Mouse (Mus musculus) retina, postnatal 1 day (tissue): ENCODE measurements around the gene Ezr.

ENCODE experiments used
- DNase-seq: peaks from one replicate; pipeline ENCODE4 v3.0.0-alpha.2; 2012

Gene Ezr

GRCm38 (mm10) chr17:6789103-6789502 is 6.5 kb upstream of the Ezr start:
- no peak for DNase-seq

GRCm38 (mm10) chr17:6787241-6787640 is 4.7 kb upstream of the Ezr start:
- DNase-seq: no peak

GRCm38 (mm10) chr17:6783756-6784357 is 1.3 kb upstream of the Ezr start:
- peak; percentile 61 for DNase-seq

- peak; percentile 75 for DNase-seq
Measured at GRCm38 (mm10) chr17:6783006-6783661, 550 bp upstream of the Ezr start.

GRCm38 (mm10) chr17:6782033-6782526 is 504 bp downstream of the Ezr start:
- peak; percentile 37 for DNase-seq

- DNase-seq: no peak
Measured at GRCm38 (mm10) chr17:6781273-6781672, 1.3 kb downstream of the Ezr start.

- DNase-seq: no peak
Measured at GRCm38 (mm10) chr17:6780521-6781115, 2.0 kb downstream of the Ezr start.

GRCm38 (mm10) chr17:6779632-6780031 is 3.0 kb downstream of the Ezr start:
- DNase-seq: no peak

- peak; percentile 53 for DNase-seq
Measured at GRCm38 (mm10) chr17:6778771-6779509, 3.6 kb downstream of the Ezr start.

- peak; percentile 66 for DNase-seq
Measured at GRCm38 (mm10) chr17:6778332-6778683, 4.3 kb downstream of the Ezr start.

- no peak for DNase-seq
Measured at GRCm38 (mm10) chr17:6777629-6778331, 4.8 kb downstream of the Ezr start.

- DNase-seq: no peak
Measured at GRCm38 (mm10) chr17:6777061-6777460, 5.5 kb downstream of the Ezr start.

GRCm38 (mm10) chr17:6776576-6776975 is 6.0 kb downstream of the Ezr start:
- no peak for DNase-seq

- no peak for DNase-seq
Measured at GRCm38 (mm10) chr17:6776123-6776522, 6.5 kb downstream of the Ezr start.

- no peak for DNase-seq
Measured at GRCm38 (mm10) chr17:6775671-6776070, 6.9 kb downstream of the Ezr start.

GRCm38 (mm10) chr17:6775221-6775620 is 7.4 kb downstream of the Ezr start:
- DNase-seq: peak; percentile 46

- DNase-seq: no peak
Measured at GRCm38 (mm10) chr17:6773249-6773966, 9.2 kb downstream of the Ezr start.

- no peak for DNase-seq
Measured at GRCm38 (mm10) chr17:6772490-6772773, 10.2 kb downstream of the Ezr start.

GRCm38 (mm10) chr17:6771661-6772489 is 10.7 kb downstream of the Ezr start:
- no peak for DNase-seq

- DNase-seq: no peak
Measured at GRCm38 (mm10) chr17:6769602-6770001, 13.0 kb downstream of the Ezr start.

- DNase-seq: no peak
Measured at GRCm38 (mm10) chr17:6768301-6768788, 14.2 kb downstream of the Ezr start.
